22 mouse cellular contexts compared by ENCODE assay signal in genomic region chr11:54161514-54161913, GRCm38 (mm10).
"Had no signal": no experiment of that assay in that cellular context is flagged by ENCODE, and none has a peak within 500 bp of the region (broad histone marks: within the 10 kb centered on the region; RNA-seq: fewer than 3 reads in every experiment).

No protein-coding gene starts in this region.

- H3K9ac ChIP-seq: heart, embryonic 13.5 days; heart, embryonic 15.5 days; hindbrain, embryonic 13.5 days; hindbrain, embryonic 15.5 days; kidney, embryonic 15.5 days; limb, embryonic 13.5 days; limb, embryonic 15.5 days; liver, embryonic 12.5 days; liver, embryonic 14.5 days had no signal

- H3K4me3 ChIP-seq: heart, embryonic 13.5 days; heart, embryonic 15.5 days; hindbrain, embryonic 13.5 days; hindbrain, embryonic 15.5 days; kidney, embryonic 15.5 days; limb, embryonic 13.5 days; limb, embryonic 15.5 days; liver, embryonic 12.5 days had no signal

- H3K4me1 ChIP-seq: hindbrain, embryonic 13.5 days; hindbrain, embryonic 15.5 days; limb, embryonic 13.5 days; limb, embryonic 15.5 days; liver, embryonic 12.5 days had no signal

- DNase-seq: gastrocnemius, postnatal 14 days; gastrocnemius, postnatal 36 days; heart, postnatal 14 days; heart, postnatal 36 days; kidney, adult 11 months; kidney, adult 9 months; kidney, postnatal 14 days; kidney, postnatal 36 days; layer of hippocampus, adult 9-11 months; layer of hippocampus, postnatal 36 days; left cerebral cortex, postnatal 4 days had no signal

- H3K27me3 ChIP-seq: heart, embryonic 13.5 days; heart, embryonic 15.5 days; hindbrain, embryonic 13.5 days; hindbrain, embryonic 15.5 days; kidney, embryonic 15.5 days; limb, embryonic 13.5 days; limb, embryonic 15.5 days had no signal

- H3K9me3 ChIP-seq: heart, embryonic 13.5 days; heart, embryonic 15.5 days; hindbrain, embryonic 13.5 days; hindbrain, embryonic 15.5 days; kidney, embryonic 15.5 days; limb, embryonic 13.5 days; limb, embryonic 15.5 days; liver, embryonic 12.5 days had no signal

- H3K27ac ChIP-seq: heart, embryonic 13.5 days; heart, embryonic 15.5 days; hindbrain, embryonic 13.5 days; hindbrain, embryonic 15.5 days; hindbrain, postnatal 0 days; kidney, embryonic 15.5 days; kidney, postnatal 0 days; limb, embryonic 13.5 days; limb, embryonic 15.5 days; liver, embryonic 12.5 days; liver, embryonic 14.5 days had no signal

- ATAC-seq: hindbrain, postnatal 0 days; liver, embryonic 12.5 days had no signal

- H3K36me3 ChIP-seq: heart, embryonic 13.5 days; heart, embryonic 15.5 days; hindbrain, embryonic 13.5 days; hindbrain, embryonic 15.5 days; kidney, embryonic 15.5 days; limb, embryonic 13.5 days; limb, embryonic 15.5 days; liver, embryonic 12.5 days had no signal
